Mouse (Mus musculus): Measurements from ENCODE around the gene Nat8f4.
"Not testable (repeated sequence)": the region's sequence is repeated elsewhere in the genome, so short reads cannot be mapped to it uniquely, and the experiment has no call there.

The Nat8f4 gene

GRCm38 (mm10) chr6:85904642-85905061 is at the start of gene Nat8f4:
TSS of gene Nat8f4 (minus strand) at chr6:85904884.
- peak; percentile 81 for DNase-seq

- DNase-seq: no peak
These were observed 43.9 kb upstream of the Nat8f4 start for GRCm38 (mm10) chr6:85948549-85948948.

GRCm38 (mm10) chr6:85942469-85942868 is 37.8 kb upstream of the Nat8f4 start:
- DNase-seq: no peak

GRCm38 (mm10) chr6:85938701-85939100 is 34.0 kb upstream of the Nat8f4 start:
- no peak for DNase-seq

DNA sequence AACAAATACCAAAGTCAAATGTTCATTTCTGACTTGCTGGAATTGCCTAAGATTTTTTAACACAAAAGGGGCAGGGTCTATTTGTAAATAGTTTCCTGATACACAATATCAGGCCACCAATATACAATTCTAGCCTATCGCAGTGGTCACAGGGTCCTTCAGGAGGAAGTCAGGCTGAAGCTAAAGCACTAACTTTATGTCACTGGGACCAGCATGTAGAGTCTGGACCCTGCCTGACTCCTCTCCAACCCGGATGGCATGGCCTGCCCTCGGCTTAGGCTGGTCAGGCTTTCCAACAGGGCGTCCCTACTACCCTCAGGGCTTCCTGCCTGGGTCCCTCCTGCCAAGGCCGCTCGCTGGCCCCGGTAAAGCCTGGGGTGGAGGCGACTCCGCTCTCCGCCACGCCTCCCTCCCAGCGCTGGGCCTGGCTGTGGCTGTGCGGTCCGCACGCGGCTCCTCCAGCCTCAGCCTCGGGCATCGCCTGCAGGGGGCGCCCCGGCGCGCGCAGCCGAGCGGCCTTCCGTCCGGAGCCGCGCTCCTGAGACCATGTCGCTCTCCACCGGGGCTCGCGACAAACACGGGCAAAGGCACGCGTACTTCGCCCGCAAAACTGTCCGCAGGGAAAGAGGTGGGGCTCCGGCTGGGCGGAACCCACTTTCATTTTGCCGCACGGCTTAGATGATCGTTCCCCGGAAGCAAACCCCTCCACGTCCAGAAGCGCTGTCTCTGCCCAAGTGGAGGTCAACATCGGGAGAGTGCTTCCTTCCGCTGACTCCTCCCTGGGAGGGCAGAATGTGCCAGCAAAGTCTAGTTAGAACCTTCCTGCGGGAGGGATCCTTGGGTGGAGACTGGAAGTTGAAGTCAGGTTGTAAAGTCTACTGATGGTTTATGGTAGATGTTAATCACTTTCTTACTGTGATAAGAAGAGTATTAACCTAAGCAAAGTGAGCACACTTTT is 32.1 kb upstream of the Nat8f4 start:
- peak; percentile 80 for DNase-seq

DNA sequence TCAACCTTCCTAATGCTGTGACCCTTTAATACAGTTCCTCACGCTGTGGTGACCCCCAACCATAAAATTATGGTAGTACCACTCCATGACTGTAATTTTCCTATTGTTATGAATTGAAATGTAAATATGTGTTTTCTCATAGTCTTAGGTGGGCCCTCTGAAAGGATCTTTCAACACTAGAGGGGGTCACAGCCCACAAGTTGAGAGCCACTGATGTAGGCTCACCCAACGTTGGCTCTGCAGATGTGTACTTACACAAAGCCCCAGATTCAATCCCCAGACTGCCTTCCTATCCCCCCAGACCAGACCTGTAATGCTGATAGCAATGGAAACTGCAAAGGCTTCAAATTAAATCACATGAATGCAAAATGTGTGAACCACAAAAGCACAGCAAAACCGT is 31.0 kb upstream of the Nat8f4 start:
- DNase-seq: no peak

DNA sequence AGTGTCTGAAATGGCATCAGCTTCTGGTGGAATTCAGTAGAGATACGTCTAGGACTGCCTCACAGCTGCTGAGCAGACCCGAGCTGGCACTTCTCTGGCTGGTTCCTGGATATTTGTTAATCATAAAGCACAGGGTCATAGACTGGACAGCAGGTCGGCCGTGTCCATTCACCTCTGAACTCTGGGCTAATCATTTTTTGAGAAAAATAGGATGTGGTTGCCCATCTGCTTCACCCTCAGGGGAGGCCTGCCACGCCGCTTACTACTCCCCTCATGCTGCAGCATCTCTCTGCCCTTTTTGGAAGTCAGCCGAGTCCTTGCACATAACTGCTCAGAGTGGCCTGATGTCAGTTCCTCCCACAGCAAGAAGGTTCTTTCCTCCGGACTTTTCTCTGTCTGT is 29.4 kb upstream of the Nat8f4 start:
- no peak for DNase-seq

DNA sequence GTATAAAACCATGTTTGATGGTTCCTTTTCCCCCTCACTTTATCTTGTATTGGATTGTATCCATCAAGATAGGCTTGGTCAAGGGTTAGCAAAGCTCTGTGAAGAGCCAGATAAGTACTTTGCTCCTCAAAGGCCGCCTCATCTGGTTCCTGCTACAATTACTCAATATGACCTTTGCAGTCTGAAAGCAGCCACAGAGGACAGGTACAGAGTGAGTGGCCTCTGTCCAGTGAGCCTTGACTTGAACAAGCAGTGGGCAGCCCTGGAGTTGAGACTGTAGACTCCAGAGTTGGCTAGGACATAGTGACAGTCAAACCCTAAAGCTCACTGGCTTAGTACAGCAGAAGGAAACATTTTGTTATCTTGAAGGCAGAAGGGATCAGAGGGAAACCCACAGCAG is 24.6 kb upstream of the Nat8f4 start:
- DNase-seq: no peak

DNA sequence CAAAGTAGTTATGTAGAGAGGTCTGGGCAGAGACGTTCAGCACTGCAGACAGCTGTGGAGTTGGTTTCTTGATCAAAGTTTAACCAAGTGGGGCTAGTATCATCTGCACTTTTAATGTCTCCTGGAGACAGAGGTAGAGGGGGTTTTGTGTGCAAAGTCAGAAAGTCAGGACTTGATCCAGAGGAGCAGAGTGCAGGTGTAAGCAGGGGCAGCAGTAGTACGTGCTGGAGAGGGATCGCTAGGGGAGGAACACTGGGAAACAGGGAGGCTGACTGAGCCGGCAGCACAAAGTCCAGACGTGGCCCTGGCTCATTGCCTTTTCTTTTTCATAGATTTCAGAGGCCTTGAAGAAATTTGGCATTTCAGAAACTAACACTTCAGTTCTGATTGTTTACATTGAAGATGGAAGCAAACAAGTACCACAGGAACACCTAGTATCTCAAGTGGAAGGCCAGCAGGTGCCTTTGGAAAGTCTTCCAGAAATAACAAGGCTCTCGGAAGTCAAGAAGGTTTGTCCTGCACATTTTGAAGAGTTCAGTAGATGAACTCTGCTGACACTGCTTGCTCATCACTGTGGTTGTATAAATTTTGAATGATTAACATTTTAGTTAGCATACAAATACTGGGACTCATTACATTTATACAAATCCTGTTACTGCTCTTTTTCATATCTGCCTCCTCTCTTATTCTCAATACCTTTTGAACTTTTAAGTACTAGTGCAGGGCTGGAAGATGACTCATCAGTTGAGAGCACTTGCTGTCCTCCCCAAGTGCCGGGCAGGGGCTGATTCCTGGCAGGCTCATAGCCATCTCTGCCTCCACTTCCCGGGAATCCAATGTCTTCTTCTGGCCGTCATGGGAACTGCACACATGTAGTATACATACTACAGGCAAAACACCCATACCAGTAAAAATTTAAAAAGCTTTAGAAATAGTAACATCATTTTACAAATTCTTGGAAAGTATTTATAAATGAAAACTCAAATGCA is 23.1 kb upstream of the Nat8f4 start:
- no peak for DNase-seq

DNA sequence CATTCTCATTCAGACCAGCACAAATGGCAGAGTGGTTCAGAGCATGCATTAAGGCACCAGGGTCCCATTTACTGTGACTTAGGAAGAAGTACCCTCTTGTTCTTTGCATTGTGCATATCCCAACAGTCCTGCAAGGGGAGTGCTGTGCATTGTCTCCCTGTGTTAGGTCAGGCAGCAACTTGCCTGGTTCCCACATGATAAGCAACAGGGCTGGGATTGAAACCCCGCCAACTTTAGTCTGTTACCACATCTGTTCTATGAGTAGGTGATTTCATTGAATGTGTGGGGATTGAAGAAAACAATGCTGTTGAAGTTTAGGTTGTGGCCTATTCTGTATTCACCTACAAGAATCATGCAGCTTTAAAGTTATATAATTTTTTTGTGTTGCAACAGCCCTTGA is 22.0 kb upstream of the Nat8f4 start:
- DNase-seq: no peak

- no peak for DNase-seq
These were observed 19.0 kb upstream of the Nat8f4 start for GRCm38 (mm10) chr6:85923643-85924042.

- DNase-seq: no peak
These were observed 14.7 kb upstream of the Nat8f4 start for GRCm38 (mm10) chr6:85919401-85919800.

DNA sequence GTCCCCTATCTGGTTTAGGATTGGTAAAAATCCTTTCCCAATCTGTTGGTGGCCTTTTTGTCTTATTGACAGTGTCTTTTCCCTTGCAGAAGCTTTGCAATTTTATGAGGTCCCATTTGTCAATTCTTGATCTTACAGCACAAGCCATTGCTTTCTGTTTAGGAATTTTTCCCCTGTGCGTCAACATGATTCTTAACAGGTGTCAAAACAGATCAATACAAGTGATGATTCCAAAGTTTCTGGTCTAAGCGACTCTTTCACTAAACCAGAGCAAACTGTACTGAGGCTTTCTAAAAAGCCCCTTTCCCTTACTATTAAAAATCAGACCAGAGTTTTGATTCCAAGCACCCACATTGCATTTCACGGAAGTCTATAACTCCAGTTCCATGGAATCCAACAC is 13.7 kb upstream of the Nat8f4 start:
- not testable (repeated sequence) for DNase-seq

GRCm38 (mm10) chr6:85916596-85916995 is 11.9 kb upstream of the Nat8f4 start:
- no peak for DNase-seq

- peak; percentile 81 for DNase-seq
These were observed 11.1 kb upstream of the Nat8f4 start, which contains the start of gene Nat8f1 for GRCm38 (mm10) chr6:85915539-85916513. TSS of gene Nat8f1 (minus strand) at chr6:85915687.

- DNase-seq: no peak
These were observed 10.5 kb upstream of the Nat8f4 start for GRCm38 (mm10) chr6:85915141-85915538.

DNA sequence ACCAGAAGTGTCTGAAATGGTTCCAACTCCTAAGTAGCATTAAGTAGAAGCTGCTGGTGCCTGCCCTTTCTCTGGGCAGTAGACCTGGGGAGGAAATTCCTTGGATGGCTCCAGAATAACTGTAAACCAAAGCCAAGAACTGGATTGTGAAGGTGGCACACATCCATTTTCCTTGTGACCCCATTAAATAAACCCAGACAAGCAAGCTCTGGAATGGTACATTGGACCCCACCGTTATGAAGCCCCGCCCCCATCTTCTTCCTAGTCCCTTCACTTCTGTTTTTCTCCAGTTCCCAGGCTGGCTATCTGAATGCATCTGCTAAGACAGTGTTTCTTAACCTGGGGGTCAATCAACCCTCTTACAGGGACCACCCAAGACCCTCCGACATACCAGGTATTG is 6.9 kb upstream of the Nat8f4 start, which contains the start of gene Tprkb:
TSS of gene Tprkb (plus strand) at position 279 of the 400 bp plus-strand sequence.
- DNase-seq: no peak

DNA sequence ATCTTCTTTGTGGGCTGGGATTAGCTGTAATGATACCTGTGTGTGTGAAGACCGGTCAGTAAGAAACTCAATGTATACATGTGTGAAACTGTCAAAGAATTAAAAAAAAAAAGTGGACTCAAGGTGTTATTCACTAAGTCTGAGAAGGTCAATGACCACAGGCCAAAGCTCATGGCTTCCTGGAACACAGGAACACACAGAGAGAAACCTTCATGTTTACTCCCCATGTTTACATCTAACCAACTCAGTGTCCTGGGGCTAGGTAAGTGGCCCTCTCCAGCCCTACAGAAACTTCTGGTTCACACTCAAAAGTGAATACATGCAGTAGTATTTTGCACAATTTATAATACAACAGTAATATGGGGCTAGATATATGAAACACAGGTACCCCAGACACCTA is 5.0 kb upstream of the Nat8f4 start:
- DNase-seq: no peak

GRCm38 (mm10) chr6:85908341-85908740 is 3.7 kb upstream of the Nat8f4 start:
- DNase-seq: no peak

GRCm38 (mm10) chr6:85906911-85907351 is 2.2 kb upstream of the Nat8f4 start:
- DNase-seq: peak; percentile 16

DNA sequence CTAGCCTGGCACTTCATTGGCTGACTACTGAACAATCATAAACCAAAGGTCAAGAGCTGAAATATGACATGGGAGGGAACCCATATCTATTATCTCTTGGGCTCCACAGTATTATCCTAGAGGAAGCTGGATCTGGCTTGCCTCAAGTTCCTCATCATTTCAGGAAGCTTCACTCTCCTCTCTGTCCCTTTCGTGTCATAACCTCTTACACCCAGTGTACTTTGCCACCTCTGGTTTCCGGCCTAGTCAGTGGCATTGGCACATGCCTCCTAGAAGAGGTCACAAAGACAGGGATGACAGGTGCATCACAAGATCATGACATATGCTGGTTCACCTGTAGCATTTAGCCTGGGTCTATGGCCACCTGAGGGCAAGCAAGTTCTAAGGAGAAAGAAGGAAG is 2.4 kb downstream of the Nat8f4 start:
- no peak for DNase-seq
